Mouse (Mus musculus): ENCODE results near the gene Gm20388.

DNA sequence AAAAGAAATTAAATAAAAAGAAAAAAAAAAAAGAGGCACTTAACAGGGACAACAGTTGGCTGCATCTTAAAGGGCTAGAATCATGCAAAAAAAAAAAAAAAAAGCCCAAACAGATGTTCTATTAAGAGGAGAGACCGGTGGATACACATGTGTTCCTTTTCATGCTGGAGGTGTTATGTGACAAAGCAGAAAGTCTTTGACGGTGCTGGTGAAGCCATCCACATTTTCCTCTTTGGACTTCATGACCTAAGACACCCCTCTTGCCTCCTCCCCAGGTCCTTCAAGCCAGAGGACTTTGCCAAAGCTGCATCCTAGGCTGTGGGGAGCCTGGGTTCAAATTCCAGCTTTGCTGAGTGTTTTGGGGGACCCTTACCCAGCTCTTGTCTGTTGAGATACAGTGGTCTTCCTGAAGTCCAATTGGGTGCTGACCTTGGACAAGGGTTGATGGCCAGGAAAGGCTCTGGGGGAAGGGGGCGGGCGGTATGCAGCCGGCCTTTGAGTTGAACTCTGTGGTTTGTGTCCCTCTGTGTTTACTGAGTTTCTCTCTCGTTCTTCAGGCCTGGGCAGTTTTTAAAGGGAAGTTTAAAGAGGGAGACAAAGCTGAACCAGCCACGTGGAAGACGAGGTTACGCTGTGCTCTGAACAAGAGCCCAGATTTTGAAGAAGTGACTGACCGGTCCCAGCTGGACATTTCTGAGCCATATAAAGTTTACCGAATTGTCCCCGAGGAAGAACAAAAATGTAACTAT lies 832.7 kb downstream of the Gm20388 start:
- TF ChIP-seq POLR2A (IDR thresholded peaks at IDR 0.05; ENCODE audit: borderline replicate concordance, insufficient read depth, low read length): no peak
- no peak for TF ChIP-seq CTCF (IDR thresholded peaks at IDR 0.05; ENCODE audit: borderline replicate concordance, insufficient read depth, low read depth, low read length)
